Mouse (Mus musculus) heart, postnatal 0 days (tissue): ENCODE measurements around the gene Tex44.

Experiments used
- CTCF ChIP-seq: IDR thresholded peaks from 2 replicates; pipeline ENCODE4 v1.5.1; 2016; ENCODE audit warnings: antibody characterized with exemption, control low read depth, low read depth
- EP300 ChIP-seq: IDR thresholded peaks from 2 replicates; pipeline ENCODE4 v1.6.1; 2016; ENCODE audit warnings: antibody characterized with exemption, low read depth

DNA sequence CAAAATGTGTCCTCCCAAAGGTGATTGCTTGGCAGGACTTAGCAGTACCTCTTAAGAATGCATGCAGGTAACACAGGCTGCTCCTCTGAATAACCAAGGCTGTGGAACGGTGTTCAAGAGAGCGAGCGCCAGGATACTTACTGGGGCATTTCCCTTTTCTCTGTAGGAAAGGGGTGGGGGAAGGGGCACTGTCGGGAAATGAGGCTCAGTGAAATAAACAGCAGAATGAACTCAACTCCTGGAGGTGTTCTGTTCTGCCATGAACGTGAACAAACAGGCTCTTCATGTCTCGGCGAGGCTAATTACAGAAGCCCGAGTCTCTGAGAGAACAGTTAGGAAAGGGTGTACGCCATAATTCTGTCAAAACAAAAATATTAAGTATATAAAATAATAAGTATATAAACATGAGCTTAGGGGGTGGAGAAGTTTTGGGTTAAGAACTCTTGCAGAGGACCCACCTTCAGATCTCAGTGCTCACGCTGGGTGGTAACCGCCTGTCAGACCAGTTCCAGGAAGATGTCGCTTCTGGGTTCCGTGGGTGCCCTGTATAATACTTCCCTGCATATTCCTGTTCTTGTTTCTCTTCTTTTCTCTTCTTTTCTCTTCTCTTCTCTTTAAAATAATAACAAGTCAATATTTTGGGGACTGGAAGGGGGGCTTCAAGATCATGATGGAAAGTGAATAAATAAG is 30.9 kb downstream of the Tex44 start:
- TF ChIP-seq CTCF = no peak
- no peak for TF ChIP-seq EP300
